Mouse (Mus musculus) B cell, adult 67 days (primary cell): ENCODE results near the gene Olfr1394. TPM values are rescaled to one million over a fixed set of nuclear protein-coding genes. Genes with fewer than 3 reads are reported as not detected.

Experiments used
- total RNA-seq, 2 experiments: library from RNA; stranded (reverse); gene quantifications; 4 replicates each; pipeline ENCODE4 v1.2.4; 2023

Olfr1394 gene
- not detected for total RNA-seq

GRCm38 (mm10) chr11:49154077-49154476 is at the start of gene Olfr1394:
Gene Olfr1394, plus strand, starts transcription at chr11:49154377.

DNA sequence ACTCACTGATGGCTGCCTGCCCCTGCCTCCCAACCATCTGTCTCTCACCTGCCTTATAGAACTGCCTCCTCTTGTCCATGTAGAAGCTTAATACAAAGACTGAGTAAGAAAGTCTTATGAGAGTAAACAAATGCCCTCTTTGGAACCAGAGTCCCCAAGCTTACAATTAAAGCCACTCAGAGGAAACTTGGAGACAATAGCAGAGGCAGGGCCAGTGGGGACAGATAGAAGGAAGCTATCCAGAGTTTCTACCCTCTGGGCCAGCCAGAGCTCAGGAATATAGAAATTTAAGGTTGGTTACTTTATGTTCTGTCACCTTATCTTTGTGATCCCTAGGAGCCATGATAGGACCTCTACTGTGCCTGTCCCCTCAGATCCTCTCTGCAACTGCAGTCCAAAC is 39.4 kb upstream of the Olfr1394 start, which contains the start of gene Olfr1396:
TSS of gene Olfr1396 (minus strand) at position 101 of the 400 bp plus-strand sequence.

DNA sequence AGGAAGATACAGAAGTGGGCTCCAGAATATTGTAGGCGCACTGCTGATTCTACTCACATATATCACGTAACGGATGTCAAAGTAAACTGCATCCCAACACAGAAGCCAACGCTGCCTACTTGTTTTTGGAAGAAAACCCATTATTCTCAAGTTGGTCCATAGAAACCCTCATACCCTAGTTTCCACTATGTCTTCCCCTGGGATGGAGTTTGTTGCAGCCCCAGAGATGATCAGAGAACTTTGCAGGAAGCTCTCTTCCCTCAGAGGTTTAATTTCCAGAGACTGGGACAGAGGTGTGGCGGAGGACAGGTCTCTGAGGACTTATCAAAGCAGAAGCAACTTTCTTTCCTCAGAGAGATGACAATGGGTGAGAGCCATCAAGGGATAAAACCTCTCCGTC is 12.2 kb upstream of the Olfr1394 start, which contains the start of gene Olfr1395:
TSS of gene Olfr1395 (plus strand) at position 301 of the 400 bp plus-strand sequence.

GRCm38 (mm10) chr11:49186955-49187488 is 32.8 kb downstream of the Olfr1394 start, which contains the start of gene Btnl9:
Gene Btnl9, minus strand, starts transcription at chr11:49187159.

GRCm38 (mm10) chr11:49203129-49203768 is 49.1 kb downstream of the Olfr1394 start, which contains the start of gene Zfp62:
Gene Zfp62, plus strand, starts transcription at chr11:49203292.

Other genes with a start within 250 kb of the Olfr1394 start
- gene Psme2b, start 208.2 kb upstream of the Olfr1394 start, total RNA-seq, result 10 to 100 TPM; 59.4 to 62.0 TPM
- under 1 TPM; 0.68 to 0.70 TPM for gene Olfr56, start 175.5 kb upstream of the Olfr1394 start, total RNA-seq
- 100 to 1,000 TPM; 102 to 112 TPM for gene 9930111J21Rik1, start 175.0 kb upstream of the Olfr1394 start, total RNA-seq
- gene Gm12185, start 162.2 kb upstream of the Olfr1394 start, total RNA-seq, result 1 to 10 TPM; 1.9 to 2.8 TPM
- 1 to 10 TPM; 2.2 to 4.3 TPM for gene Tgtp1, start 160.2 kb upstream of the Olfr1394 start, total RNA-seq
- 100 to 1,000 TPM; 132 to 158 TPM for gene 9930111J21Rik2, start 103.1 kb upstream of the Olfr1394 start, total RNA-seq
- 1 to 10 TPM; 3.6 to 5.1 TPM for gene Tgtp2, start 90.2 kb upstream of the Olfr1394 start, total RNA-seq
- 10 to 100 TPM; 37.3 to 48.6 TPM for gene Ifi47, start 77.8 kb upstream of the Olfr1394 start, total RNA-seq
- not detected for gene Olfr1396, start 39.5 kb upstream of the Olfr1394 start, total RNA-seq
- gene Olfr1395, start 12.1 kb upstream of the Olfr1394 start, total RNA-seq, result not detected
- gene Btnl9, start 32.8 kb downstream of the Olfr1394 start, total RNA-seq, result not detected
- gene Zfp62, start 48.9 kb downstream of the Olfr1394 start, total RNA-seq, result 100 to 1,000 TPM; 127 to 140 TPM
- gene Mgat1, start 89.8 kb downstream of the Olfr1394 start, total RNA-seq, result 100 to 1,000 TPM; 206 to 251 TPM
- 1 to 10 TPM; 1.2 to 1.5 TPM for gene Olfr1393, start 123.9 kb downstream of the Olfr1394 start, total RNA-seq
- under 1 TPM; 0.21 to 0.52 TPM for gene Olfr1392, start 130.9 kb downstream of the Olfr1394 start, total RNA-seq
- gene Olfr10, start 150.4 kb downstream of the Olfr1394 start, total RNA-seq, result not detected
- not detected for gene Olfr1391, start 168.4 kb downstream of the Olfr1394 start, total RNA-seq
- gene Olfr1390, start 180.8 kb downstream of the Olfr1394 start, total RNA-seq, result not detected